Mouse (Mus musculus) hindbrain, embryonic 16.5 days (tissue): ENCODE data around the gene Ptprt. TPM values are rescaled to one million over a fixed set of nuclear protein-coding genes. Genes with fewer than 3 reads are reported as not detected.

ENCODE experiments used
- ATAC-seq: fragments of 200-750 bp; cut with Nextera tagmentation; 2 replicates; pipeline ENCODE4 v1.8.0; 2017; ENCODE audit warnings: moderate TSS enrichment, moderate library complexity
- H3K27ac ChIP-seq: fragments of 300-500 bp; sonication (generic); 2 replicates; pipeline ENCODE4 v1.5.1; 2014; ENCODE audit warnings: low read depth, mild to moderate bottlenecking, control low read depth, low read length, moderate library complexity
- H3K27me3 ChIP-seq: fragments of 300-500 bp; sonication (generic); replicated peaks from 2 replicates; pipeline ENCODE4 v1.6.1; 2014; ENCODE audit warnings: low read length; ENCODE audit not compliant: control insufficient read depth, insufficient read depth
- H3K36me3 ChIP-seq: fragments of 300-500 bp; sonication (generic); 2 replicates; pipeline ENCODE4 v1.6.1; 2014; ENCODE audit warnings: mild to moderate bottlenecking, low read length, moderate library complexity, mixed read lengths; ENCODE audit not compliant: control insufficient read depth, insufficient read depth
- H3K4me1 ChIP-seq: fragments of 300-500 bp; sonication (generic); 2 replicates; pipeline ENCODE4 v1.6.1; 2014; ENCODE audit warnings: low read depth, low read length; ENCODE audit not compliant: control insufficient read depth, insufficient read depth
- H3K4me2 ChIP-seq: fragments of 300-500 bp; sonication (generic); 2 replicates; pipeline ENCODE4 v1.6.1; 2014; ENCODE audit warnings: mild to moderate bottlenecking, low read length, control low read depth, moderate library complexity
- H3K4me3 ChIP-seq: fragments of 300-500 bp; sonication (generic); 2 replicates; pipeline ENCODE4 v1.5.1; 2014; ENCODE audit warnings: mild to moderate bottlenecking, low read length, control low read depth, moderate library complexity
- H3K9ac ChIP-seq: fragments of 300-500 bp; sonication (generic); 2 replicates; pipeline ENCODE4 v1.6.1; 2014; ENCODE audit warnings: low read depth, mild to moderate bottlenecking, control low read depth, low read length, moderate library complexity
- H3K9me3 ChIP-seq: fragments of 300-500 bp; sonication (generic); 2 replicates; pipeline ENCODE4 v1.6.1; 2014; ENCODE audit warnings: mild to moderate bottlenecking, low read length, moderate library complexity; ENCODE audit not compliant: control insufficient read depth
- WGBS: fragments of 180-500 bp; shearing (Covaris S2); extraction: QIAGEN DNeasy Blood & Tissue Kit; methylation state at CpG from one replicate; pipeline ENCODE4 v1.1.7; 2014; 5-methylcytosine and 5-hydroxymethylcytosine counted together
- polyA plus RNA-seq: library from polyadenylated mRNA; unstranded; fragments of >200 nt; fragmentation: Nextera tagmentation; extraction: Ambion mirVana; gene quantifications from 2 replicates; pipeline ENCODE4 v1.2.1, GENCODE M21; 2015

Gene Ptprt
- polyA plus RNA-seq, 1 experiment from 2014 or later: 11.5 TPM

DNA sequence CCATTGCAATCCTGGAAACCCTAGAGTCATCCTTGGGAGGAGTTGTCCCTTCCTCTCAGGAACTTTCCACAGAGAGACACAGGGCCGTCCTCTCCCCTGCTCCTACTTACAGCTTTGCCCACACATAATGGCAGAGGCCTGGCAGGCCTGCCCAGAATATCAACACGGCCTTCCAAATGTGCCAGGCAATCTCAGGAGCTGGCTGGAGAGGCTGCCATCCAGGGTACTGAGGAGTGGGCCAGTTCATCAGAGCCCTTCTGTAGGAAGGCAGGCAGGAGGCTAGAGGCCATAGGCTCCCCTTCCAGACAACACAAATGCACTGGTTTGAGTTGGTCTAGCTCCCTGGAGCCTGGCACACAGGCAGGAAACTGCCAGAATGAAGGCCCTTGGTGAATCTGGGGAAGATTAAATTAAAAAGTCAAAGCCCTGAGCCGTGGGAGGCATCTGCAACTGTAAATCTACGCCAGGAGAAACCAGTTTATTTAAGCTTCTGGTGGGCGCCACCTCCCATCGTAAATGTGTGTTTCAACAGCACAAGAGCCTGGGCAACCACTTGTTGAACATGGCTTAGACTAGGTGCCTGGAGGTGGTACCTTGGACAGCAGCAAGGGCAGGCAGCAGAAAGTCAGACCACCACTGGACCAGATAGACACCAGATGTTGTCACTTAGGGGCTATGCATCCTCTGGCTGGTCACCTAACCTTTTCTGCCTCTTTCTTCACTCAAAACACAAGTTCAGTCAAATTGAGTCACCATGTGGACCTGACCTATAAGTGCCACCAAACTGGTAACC, 92.4 kb downstream of the Ptprt start:
- no peak overlapping the region for H3K4me3 ChIP-seq
- no peak overlapping the region for H3K9ac ChIP-seq
- no peak overlapping the region for H3K4me2 ChIP-seq
- peak; percentile 90 for ATAC-seq
- peaks cover 2% of the 10 kb centered on the region; the same call in 1 of the 2 replicates for H3K4me1 ChIP-seq
- WGBS: 70% methylated on average over 6 of the region's 6 CpGs
- H3K27ac ChIP-seq: no peak overlapping the region
- no peaks in the 10 kb centered on the region for H3K27me3 ChIP-seq
- no peaks in the 10 kb centered on the region for H3K36me3 ChIP-seq
- H3K9me3 ChIP-seq: no peaks in the 10 kb centered on the region

DNA sequence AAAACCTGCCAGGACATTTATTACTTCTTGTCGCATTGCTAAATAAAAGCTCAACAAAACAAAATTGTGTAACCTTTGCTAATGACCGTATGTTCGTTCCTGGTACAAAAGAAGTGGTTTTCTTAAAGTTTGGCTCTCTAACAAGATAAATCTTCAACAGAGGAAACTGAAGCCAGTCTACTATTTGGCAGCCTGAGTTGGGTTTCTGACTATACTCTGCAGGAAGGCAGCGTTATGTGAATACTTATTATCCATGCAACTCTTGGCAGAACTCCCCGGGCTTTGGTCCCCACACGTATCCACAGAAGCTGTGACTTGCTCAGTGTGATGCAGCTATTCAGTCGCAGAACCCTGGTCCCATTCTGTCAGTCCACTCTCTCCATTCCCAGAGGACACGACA, 112.6 kb downstream of the Ptprt start:
- Histone ChIP-seq H3K4me1 (no peaks in the 10 kb centered on the region; the same call in 1 of the 2 replicates), H3K9ac (no peak overlapping the region), H3K4me3 (no peak overlapping the region), H3K4me2 (no peak overlapping the region), H3K9me3 (no peaks in the 10 kb centered on the region), H3K36me3 (no peaks in the 10 kb centered on the region), H3K27ac (no peak overlapping the region), H3K27me3 (no peaks in the 10 kb centered on the region)
- 54% methylated on average over 8 of the region's 8 CpGs for WGBS
- no peak for ATAC-seq

DNA sequence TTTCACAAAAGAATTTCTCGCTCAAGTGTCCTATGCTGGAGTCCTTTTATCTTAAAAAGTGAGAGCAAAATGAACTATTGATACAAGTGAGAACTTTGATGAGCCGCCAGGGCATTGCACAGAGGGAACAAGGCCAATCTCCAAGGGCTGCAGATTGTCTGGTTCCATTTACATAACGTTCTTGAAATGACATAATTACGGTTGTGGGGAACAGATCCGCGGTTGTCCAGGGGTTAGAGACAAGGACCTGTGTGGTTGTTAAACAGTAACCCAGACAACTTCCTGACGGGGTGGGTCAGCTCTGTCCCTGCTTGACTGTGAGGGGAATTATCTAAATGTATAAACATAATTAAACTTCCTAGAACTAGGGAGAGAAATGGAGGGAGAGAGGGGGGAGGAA, 129.3 kb downstream of the Ptprt start:
- H3K27ac ChIP-seq: no peak overlapping the region
- H3K9ac ChIP-seq: no peak overlapping the region
- 47% methylated on average over 7 of the region's 7 CpGs for WGBS
- no peaks in the 10 kb centered on the region for H3K4me1 ChIP-seq
- no peak overlapping the region for H3K4me2 ChIP-seq
- no peaks in the 10 kb centered on the region for H3K36me3 ChIP-seq
- H3K4me3 ChIP-seq: no peak overlapping the region
- H3K9me3 ChIP-seq: 0 out of 2 replicates have a peak, but pooled peaks cover 4% of the 10 kb centered on the region
- no peak for ATAC-seq
- no peaks in the 10 kb centered on the region for H3K27me3 ChIP-seq

DNA sequence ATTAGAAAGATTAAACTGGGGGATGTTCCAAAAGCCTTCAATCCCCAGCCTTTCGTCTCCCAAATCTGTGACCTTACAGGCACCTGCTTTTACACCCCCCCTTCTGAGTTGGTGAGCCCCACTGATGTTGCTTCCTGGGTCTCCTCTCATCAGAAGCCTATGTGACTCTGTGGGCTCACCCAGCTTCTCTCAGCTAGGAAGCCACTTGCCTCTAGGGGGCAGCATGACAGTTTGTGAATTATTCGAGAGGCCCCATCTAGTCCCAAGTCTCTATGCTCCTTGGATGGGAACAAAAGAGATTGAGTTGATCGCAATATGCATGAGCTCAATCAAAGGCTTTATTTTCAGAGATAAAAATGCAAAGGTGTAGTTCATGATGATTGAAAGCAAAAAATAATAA, 132.0 kb downstream of the Ptprt start:
- 92% methylated on average over 3 of the region's 3 CpGs for WGBS
- Histone ChIP-seq H3K27me3 (no peaks in the 10 kb centered on the region), H3K36me3 (no peaks in the 10 kb centered on the region), H3K4me2 (no peak overlapping the region), H3K4me3 (no peak overlapping the region), H3K9ac (no peak overlapping the region), H3K27ac (no peak overlapping the region), H3K4me1 (no peaks in the 10 kb centered on the region), H3K9me3 (no peaks in the 10 kb centered on the region)
- ATAC-seq: no peak

DNA sequence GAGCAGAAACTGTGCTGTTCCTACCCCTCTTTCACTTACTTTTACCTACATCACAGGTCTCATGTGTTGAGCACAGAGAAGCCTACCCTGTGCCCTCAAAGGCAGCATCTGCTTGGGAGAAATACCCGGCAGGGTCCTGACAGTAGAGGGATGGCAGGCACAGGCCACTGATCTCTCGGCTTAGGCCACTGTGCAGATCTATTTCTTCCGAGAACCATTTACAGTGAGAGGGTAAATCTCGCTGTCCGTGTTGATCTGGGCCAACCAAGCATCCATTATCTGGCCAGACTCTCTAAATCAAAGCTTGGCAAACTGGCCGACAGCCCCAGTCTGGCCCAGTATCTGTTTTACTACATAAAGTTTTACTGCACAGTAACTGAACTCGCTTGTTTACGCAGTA, 145.0 kb downstream of the Ptprt start:
- WGBS: 91% methylated on average over 8 of the region's 8 CpGs
- no peak overlapping the region for H3K9ac ChIP-seq
- no peaks in the 10 kb centered on the region for H3K27me3 ChIP-seq
- no peaks in the 10 kb centered on the region for H3K9me3 ChIP-seq
- no peak overlapping the region for H3K4me3 ChIP-seq
- no peaks in the 10 kb centered on the region for H3K36me3 ChIP-seq
- H3K4me2 ChIP-seq: no peak overlapping the region
- no peak overlapping the region for H3K27ac ChIP-seq
- no peak for ATAC-seq
- H3K4me1 ChIP-seq: no peaks in the 10 kb centered on the region

DNA sequence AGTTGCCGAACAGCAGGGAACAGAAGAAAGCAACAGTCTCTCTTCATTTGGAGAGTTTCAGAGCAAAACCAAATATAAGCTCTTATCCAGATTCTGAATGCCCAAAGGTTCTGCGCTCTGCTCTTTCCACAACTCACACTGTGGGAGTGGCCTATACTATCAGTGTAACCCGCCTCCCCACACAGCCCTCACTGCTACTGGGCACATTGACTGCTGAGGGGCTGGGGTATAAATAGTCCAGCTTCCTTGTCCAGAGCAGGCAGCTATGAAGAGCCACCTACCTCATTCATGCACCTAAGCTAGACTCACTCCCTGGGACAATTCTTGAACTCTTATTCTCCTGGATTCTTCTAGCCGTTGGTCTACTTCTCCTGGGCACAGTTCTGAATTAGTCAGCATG, 147.9 kb downstream of the Ptprt start:
- H3K9ac ChIP-seq: no peak overlapping the region
- no peak overlapping the region for H3K4me3 ChIP-seq
- H3K36me3 ChIP-seq: no peaks in the 10 kb centered on the region
- no peak overlapping the region for H3K4me2 ChIP-seq
- 89% methylated on average over 4 of the region's 4 CpGs for WGBS
- no peaks in the 10 kb centered on the region for H3K27me3 ChIP-seq
- no peak for ATAC-seq
- no peaks in the 10 kb centered on the region for H3K9me3 ChIP-seq
- H3K4me1 ChIP-seq: 0 out of 2 replicates have a peak, but pooled peaks cover 2% of the 10 kb centered on the region
- no peak overlapping the region for H3K27ac ChIP-seq

DNA sequence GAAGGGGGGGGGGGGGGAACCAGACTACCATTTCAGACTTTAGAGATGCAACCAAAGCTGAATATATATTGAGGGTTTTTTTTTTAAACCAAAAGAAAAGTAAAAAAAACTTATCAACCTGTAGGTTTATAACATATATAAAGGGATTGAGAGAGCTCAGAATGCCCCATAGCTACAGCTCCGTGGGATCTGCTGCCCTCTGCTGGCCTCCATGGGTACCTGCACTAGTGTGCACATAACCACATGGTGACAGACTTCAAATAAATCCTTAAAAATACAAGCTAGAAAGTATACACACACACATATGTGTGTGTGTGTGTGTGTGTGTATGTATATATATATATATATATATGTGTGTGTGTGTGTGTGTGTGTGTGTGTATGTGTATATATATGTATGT, 148.9 kb downstream of the Ptprt start:
- 90% methylated on average over 1 of the region's 1 CpGs for WGBS

DNA sequence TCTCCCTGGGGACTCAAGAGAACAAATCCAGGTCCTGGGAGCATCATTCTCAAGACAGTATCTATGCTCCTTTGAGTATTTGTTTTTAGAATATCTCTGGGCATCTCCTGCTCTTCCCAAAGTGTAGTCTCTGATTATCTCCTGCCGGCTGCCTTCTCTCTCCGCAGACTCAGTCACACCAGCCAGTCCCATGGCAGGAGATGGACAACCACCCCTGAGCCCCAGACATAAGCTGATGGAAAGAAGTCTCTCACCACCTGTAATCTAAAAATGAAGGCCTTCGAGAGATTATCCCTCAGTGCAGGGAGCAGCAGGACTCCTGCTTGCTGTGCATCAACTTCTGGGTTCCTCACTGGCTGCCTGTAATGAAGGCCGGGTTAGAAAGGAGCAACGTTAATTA, 151.9 kb downstream of the Ptprt start:
- H3K27ac ChIP-seq: no peak overlapping the region
- no peak overlapping the region for H3K4me3 ChIP-seq
- 65% methylated on average over 5 of the region's 5 CpGs for WGBS
- no peak overlapping the region for H3K4me2 ChIP-seq
- H3K9ac ChIP-seq: no peak overlapping the region
- no peaks in the 10 kb centered on the region for H3K36me3 ChIP-seq
- no peaks in the 10 kb centered on the region for H3K9me3 ChIP-seq
- H3K27me3 ChIP-seq: no peaks in the 10 kb centered on the region
- ATAC-seq: no peak
- 0 out of 2 replicates have a peak, but pooled peaks cover 2% of the 10 kb centered on the region for H3K4me1 ChIP-seq

More for the DNA sequence above, 148.9 kb downstream of the Ptprt start:
- H3K27me3 ChIP-seq: no peaks in the 10 kb centered on the region
- no peak overlapping the region for H3K9ac ChIP-seq
- no peaks in the 10 kb centered on the region for H3K9me3 ChIP-seq
- no peaks in the 10 kb centered on the region for H3K36me3 ChIP-seq
- no peak overlapping the region for H3K27ac ChIP-seq
- H3K4me2 ChIP-seq: no peak overlapping the region
- no peak for ATAC-seq
- H3K4me1 ChIP-seq: 0 out of 2 replicates have a peak, but pooled peaks cover 2% of the 10 kb centered on the region
- H3K4me3 ChIP-seq: no peak overlapping the region

DNA sequence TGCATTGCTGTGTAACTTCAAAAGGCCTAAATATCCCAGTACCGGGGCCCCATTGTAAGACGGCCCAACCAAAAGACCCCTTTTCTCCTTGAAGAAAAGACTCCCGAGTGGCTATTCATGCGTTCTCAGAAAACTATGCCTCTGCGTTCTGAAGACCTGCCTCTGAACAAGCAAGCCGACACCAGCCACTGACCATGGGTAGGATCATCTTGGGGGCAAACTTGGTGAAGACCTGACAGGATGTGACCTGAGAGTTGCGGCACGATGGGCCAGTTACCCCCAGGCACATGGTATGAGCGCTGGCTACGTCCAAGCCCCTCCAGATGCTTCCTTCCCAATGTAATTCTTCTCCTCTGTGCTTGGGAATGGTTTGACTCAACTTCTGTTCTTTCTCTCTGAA, 153.3 kb downstream of the Ptprt start:
- H3K4me2 ChIP-seq: no peak overlapping the region

More for the DNA sequence above, 153.3 kb downstream of the Ptprt start:
- Histone ChIP-seq H3K27ac (no peak overlapping the region), H3K9me3 (no peaks in the 10 kb centered on the region), H3K4me3 (no peak overlapping the region), H3K36me3 (no peaks in the 10 kb centered on the region), H3K4me1 (0 out of 2 replicates have a peak, but pooled peaks cover 2% of the 10 kb centered on the region), H3K9ac (no peak overlapping the region), H3K27me3 (no peaks in the 10 kb centered on the region)
- no peak for ATAC-seq
- WGBS: 33% methylated on average over 10 of the region's 10 CpGs
